Mouse (Mus musculus): ENCODE data around the gene Mycl. TPM values are rescaled to one million over a fixed set of nuclear protein-coding genes. Genes with fewer than 3 reads are reported as not detected.

Gene Mycl
- total RNA-seq (2015; ENCODE audit: low replicate concordance) (not detected in 2 replicates), total RNA-seq (2017; ENCODE audit: low replicate concordance) (not detected in 2 replicates)

- peak; percentile 80 for ATAC-seq (replicated peaks; ENCODE audit: low FRiP score, poor library complexity, severe bottlenecking)
These were observed at the start of gene Mycl for GRCm38 (mm10) chr4:122995404-122996220. Mycl (plus strand) TSS chr4:122995652.

- no peak for ATAC-seq (replicated peaks; ENCODE audit: low FRiP score, poor library complexity, severe bottlenecking)
These were observed 48.2 kb upstream of the Mycl start for GRCm38 (mm10) chr4:122947223-122947622.

- no peak for ATAC-seq (replicated peaks; ENCODE audit: low FRiP score, poor library complexity, severe bottlenecking)
These were observed 46.4 kb upstream of the Mycl start for GRCm38 (mm10) chr4:122949096-122949495.

- peak; percentile 26; the same call in 1 of the 2 replicates for ATAC-seq (replicated peaks; ENCODE audit: low FRiP score, poor library complexity, severe bottlenecking)
These were observed 40.6 kb upstream of the Mycl start for GRCm38 (mm10) chr4:122954680-122955411.

- peak; percentile 99 for ATAC-seq (replicated peaks; ENCODE audit: low FRiP score, poor library complexity, severe bottlenecking)
These were observed 39.9 kb upstream of the Mycl start for GRCm38 (mm10) chr4:122955412-122956136.

- no peak for ATAC-seq (replicated peaks; ENCODE audit: low FRiP score, poor library complexity, severe bottlenecking)
These were observed 39.2 kb upstream of the Mycl start for GRCm38 (mm10) chr4:122956301-122956700.

- ATAC-seq (replicated peaks; ENCODE audit: low FRiP score, poor library complexity, severe bottlenecking) = no peak
These were observed 36.9 kb upstream of the Mycl start for GRCm38 (mm10) chr4:122958491-122959031.

GRCm38 (mm10) chr4:122959816-122960215 is 35.6 kb upstream of the Mycl start:
- no peak for ATAC-seq (replicated peaks; ENCODE audit: low FRiP score, poor library complexity, severe bottlenecking)

- no peak for ATAC-seq (replicated peaks; ENCODE audit: low FRiP score, poor library complexity, severe bottlenecking)
These were observed 34.9 kb upstream of the Mycl start for GRCm38 (mm10) chr4:122960321-122961099.

GRCm38 (mm10) chr4:122961100-122961567 is 34.3 kb upstream of the Mycl start, which contains the start of gene Mfsd2a:
Mfsd2a (minus strand) TSS chr4:122961188.
- ATAC-seq (replicated peaks; ENCODE audit: low FRiP score, poor library complexity, severe bottlenecking) = no peak

GRCm38 (mm10) chr4:122961589-122961988 is 33.9 kb upstream of the Mycl start:
- ATAC-seq (replicated peaks; ENCODE audit: low FRiP score, poor library complexity, severe bottlenecking) = no peak

GRCm38 (mm10) chr4:122962751-122963150 is 32.7 kb upstream of the Mycl start:
- no peak for ATAC-seq (replicated peaks; ENCODE audit: low FRiP score, poor library complexity, severe bottlenecking)

- no peak for ATAC-seq (replicated peaks; ENCODE audit: low FRiP score, poor library complexity, severe bottlenecking)
These were observed 27.3 kb upstream of the Mycl start for GRCm38 (mm10) chr4:122968106-122968505.

GRCm38 (mm10) chr4:122971191-122971590 is 24.3 kb upstream of the Mycl start:
- no peak for ATAC-seq (replicated peaks; ENCODE audit: low FRiP score, poor library complexity, severe bottlenecking)

- no peak for ATAC-seq (replicated peaks; ENCODE audit: low FRiP score, poor library complexity, severe bottlenecking)
These were observed 23.8 kb upstream of the Mycl start for GRCm38 (mm10) chr4:122971646-122972045.

GRCm38 (mm10) chr4:122972056-122972455 is 23.4 kb upstream of the Mycl start:
- ATAC-seq (replicated peaks; ENCODE audit: low FRiP score, poor library complexity, severe bottlenecking) = no peak

- no peak for ATAC-seq (replicated peaks; ENCODE audit: low FRiP score, poor library complexity, severe bottlenecking)
These were observed 20.4 kb upstream of the Mycl start for GRCm38 (mm10) chr4:122974976-122975520.

- no peak for ATAC-seq (replicated peaks; ENCODE audit: low FRiP score, poor library complexity, severe bottlenecking)
These were observed 18.6 kb upstream of the Mycl start for GRCm38 (mm10) chr4:122976885-122977284.

GRCm38 (mm10) chr4:122978850-122979249 is 16.6 kb upstream of the Mycl start:
- ATAC-seq (replicated peaks; ENCODE audit: low FRiP score, poor library complexity, severe bottlenecking) = no peak
